Mouse (Mus musculus) kidney, adult 2 months (tissue): Measurements from ENCODE around the gene Hus1.

Experiments
- CTCF ChIP-seq: fragments of 200-500 bp; conservative IDR thresholded peaks from 2 replicates; pipeline ENCODE4 v1.5.1; 2011; ENCODE audit warnings: low read depth, mild to moderate bottlenecking, control low read depth, low read length, moderate library complexity, mixed read lengths; ENCODE audit not compliant: insufficient read depth, insufficient read length
- POLR2A ChIP-seq: fragments of 200-500 bp; IDR thresholded peaks from one replicate; pipeline ENCODE4 v1.6.1; 2011; ENCODE audit warnings: low read depth, low read length, control low read depth

DNA sequence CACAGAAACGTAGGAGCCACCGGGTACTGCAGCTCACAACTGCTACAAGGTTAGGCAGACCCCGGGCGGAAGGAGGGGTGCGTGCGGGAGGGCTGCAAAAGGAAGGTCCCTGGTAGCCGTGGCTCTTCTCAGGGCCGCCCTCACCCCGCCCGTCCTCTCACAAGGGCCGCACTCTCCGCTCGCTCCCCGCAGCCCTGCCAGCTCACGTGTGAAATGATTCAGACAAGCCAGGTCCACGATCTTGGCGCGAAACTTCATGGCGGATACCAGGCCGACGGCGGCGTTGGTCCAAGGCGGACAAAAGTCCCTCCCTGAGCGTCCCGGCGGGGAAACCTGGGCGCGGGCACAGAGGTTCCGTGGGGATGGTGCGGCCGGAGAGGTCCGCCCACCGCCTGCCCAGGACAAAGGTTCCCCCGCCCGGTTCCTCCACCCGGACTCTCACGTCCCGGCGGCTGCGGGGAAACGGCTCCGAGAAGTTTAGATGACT, at the start of gene Hus1:
- peak; percentile 63 for TF ChIP-seq POLR2A
- TF ChIP-seq CTCF, result no peak
